Mouse (Mus musculus): ENCODE results near the gene Olfr1441.

Olfr1441 gene

GRCm38 (mm10) chr19:12462851-12463721, 45.9 kb downstream of the Olfr1441 start:
- DNase-seq (ENCODE audit: low read depth): no peak

- no peak for DNase-seq (ENCODE audit: low read depth)
Measured at GRCm38 (mm10) chr19:12463722-12464035, 46.4 kb downstream of the Olfr1441 start.

- DNase-seq (ENCODE audit: low read depth): no peak
Measured at GRCm38 (mm10) chr19:12464127-12464526, 46.9 kb downstream of the Olfr1441 start.

GRCm38 (mm10) chr19:12464674-12465073, 47.4 kb downstream of the Olfr1441 start:
- DNase-seq (ENCODE audit: low read depth): no peak

GRCm38 (mm10) chr19:12465530-12466144, 48.4 kb downstream of the Olfr1441 start:
- DNase-seq (ENCODE audit: low read depth): no peak

- DNase-seq (ENCODE audit: low read depth): no peak
Measured at GRCm38 (mm10) chr19:12466204-12466603, 49.0 kb downstream of the Olfr1441 start.

GRCm38 (mm10) chr19:12467436-12467835, 50.2 kb downstream of the Olfr1441 start:
- DNase-seq (ENCODE audit: low read depth): peak; percentile 43

GRCm38 (mm10) chr19:12471866-12472265, 54.6 kb downstream of the Olfr1441 start:
- no peak for DNase-seq (ENCODE audit: low read depth)

GRCm38 (mm10) chr19:12472381-12472976, 55.2 kb downstream of the Olfr1441 start:
- no peak for DNase-seq (ENCODE audit: low read depth)

Data from c-Kit-positive CD71-negative TER-119-negative erythroid progenitor cells, embryonic 14.5 days (primary cell).